Mouse (Mus musculus) ES-E14 (cell line): ENCODE measurements around the gene Amdhd2. TPM values are rescaled to one million over a fixed set of nuclear protein-coding genes. Genes with fewer than 3 reads are reported as not detected.
A peak's percentile ranks its signal among the peaks of the same experiment; 100 is the strongest.

ENCODE experiments used
- DNase-seq: peaks from one replicate; pipeline ENCODE4 v3.0.0-alpha.2; 2013; ENCODE audit warnings: low read depth, low spot score
- H3K27ac ChIP-seq: 2 replicates; pipeline ENCODE4 v1.5.1; 2012; ENCODE audit warnings: low read depth, mild to moderate bottlenecking, low read length, moderate library complexity, mixed read lengths; ENCODE audit not compliant: poor library complexity, insufficient read depth, severe bottlenecking
- H3K36me3 ChIP-seq: 2 replicates; pipeline ENCODE4 v1.6.1; 2012; ENCODE audit warnings: mild to moderate bottlenecking, low read length, moderate library complexity, mixed read lengths; ENCODE audit not compliant: control insufficient read depth, poor library complexity, insufficient read depth, severe bottlenecking
- H3K4me1 ChIP-seq, 2 experiments: fragments of 150-350 bp in 1 of 2; sonication (generic) in 1 of 2; 2 replicates each; pipeline ENCODE4 v1.6.1; 2012; ENCODE audit warnings: low read length in 2 of 2, mild to moderate bottlenecking in 1 of 2, mixed read lengths in 1 of 2; ENCODE audit not compliant: control insufficient read depth in 2 of 2, insufficient read depth in 2 of 2, poor library complexity in 1 of 2
- H3K4me3 ChIP-seq, 2 experiments: fragments of 150-350 bp in 1 of 2; sonication (generic) in 1 of 2; 2 replicates each; pipeline ENCODE4 v1.5.1; 2012; ENCODE audit warnings: low read length in 2 of 2, low read depth in 1 of 2, mild to moderate bottlenecking in 1 of 2, mixed read lengths in 1 of 2; ENCODE audit not compliant: insufficient read depth in 1 of 2, poor library complexity in 1 of 2, severe bottlenecking in 1 of 2
- H3K9ac ChIP-seq: 2 replicates; pipeline ENCODE4 v1.6.1; 2012; ENCODE audit warnings: low read depth, mild to moderate bottlenecking, low read length, mixed read lengths; ENCODE audit not compliant: poor library complexity, insufficient read depth, severe bottlenecking
- H3K9me3 ChIP-seq: fragments of 150-350 bp; sonication (generic); 2 replicates; pipeline ENCODE4 v1.6.1; 2012; ENCODE audit warnings: low read depth, mild to moderate bottlenecking, low read length; ENCODE audit not compliant: control insufficient read depth, insufficient read depth
- CHD2 ChIP-seq: IDR thresholded peaks from 2 replicates; pipeline ENCODE4 v1.6.1; 2014; ENCODE audit warnings: mild to moderate bottlenecking, low read depth, low read length, inconsistent platforms
- HCFC1 ChIP-seq: IDR thresholded peaks from 2 replicates; pipeline ENCODE4 v1.6.1; 2012; ENCODE audit warnings: low read length, inconsistent platforms, borderline replicate concordance; ENCODE audit not compliant: insufficient read depth
- MAFK ChIP-seq: IDR thresholded peaks from 2 replicates; pipeline ENCODE4 v1.6.1; 2014; ENCODE audit warnings: mild to moderate bottlenecking, low read depth, low read length, inconsistent platforms; ENCODE audit not compliant: insufficient read depth
- ZC3H11A ChIP-seq: IDR thresholded peaks from 2 replicates; pipeline ENCODE4 v1.6.1; 2012; ENCODE audit warnings: low read depth, mild to moderate bottlenecking, inconsistent platforms, low read length, borderline replicate concordance
- ZNF384 ChIP-seq: IDR thresholded peaks from 2 replicates; pipeline ENCODE4 v1.6.1; 2012; ENCODE audit warnings: low read depth, low read length, inconsistent platforms
- in situ Hi-C, 2 experiments: fragments of 600-800 bp; cut with MboI; formaldehyde crosslinking; loops; one replicate each; pipeline ENCODE4 v1.15.1; 2025; ENCODE audit warnings: low sequenced_read_pairs in 2 of 2, inconsistent platforms in 1 of 2; ENCODE audit not compliant: unreplicated experiment in 2 of 2
- total RNA-seq: library from RNA; depleted of rRNA; stranded (reverse); fragments of 300-350 nt; gene quantifications from 2 replicates; pipeline ENCODE4 v1.2.3, GENCODE M21; 2012

Amdhd2 gene
- total RNA-seq, 1 experiment, result 28.5 TPM

GRCm38 (mm10) chr17:24151890-24152563 lies 11.5 kb downstream of the Amdhd2 start:
- H3K4me3 ChIP-seq, result peak overlapping the region; percentile 34 to 57; a peak in 3 of 4 replicates
- peak; percentile 86 for DNase-seq
- no peaks in the 10 kb centered on the region for H3K9me3 ChIP-seq
- in situ Hi-C loops, result no loop called here
- TF ChIP-seq CHD2 (no peak), ZNF384 (no peak), HCFC1 (no peak), MAFK (peak; percentile 74), ZC3H11A (peak; percentile 47; the same call in 1 of the 2 replicates)
- H3K9ac ChIP-seq, result peak overlapping the region; percentile 13; the same call in 1 of the 2 replicates
- peak overlapping the region; percentile 41 for H3K27ac ChIP-seq
- peaks cover 11% of the 10 kb centered on the region; the same call in 1 of the 2 replicates for H3K36me3 ChIP-seq
- H3K4me1 ChIP-seq, result peaks cover 2 to 8% of the 10 kb centered on the region in 2 experiments; a peak in 2 of 4 replicates

- peak overlapping the region; percentile 34 to 57; a peak in 3 of 4 replicates for H3K4me3 ChIP-seq
- H3K36me3 ChIP-seq, result peaks cover 9% of the 10 kb centered on the region; the same call in 1 of the 2 replicates
- in situ Hi-C loops, result no loop called here
- peak overlapping the region; percentile 41; the same call in 1 of the 2 replicates for H3K27ac ChIP-seq
- H3K9me3 ChIP-seq, result no peaks in the 10 kb centered on the region
- peaks cover 2 to 8% of the 10 kb centered on the region in 2 experiments; a peak in 2 of 4 replicates for H3K4me1 ChIP-seq
- TF ChIP-seq ZC3H11A (no peak), ZNF384 (peak; percentile 82)
- H3K9ac ChIP-seq, result no peak overlapping the region
- DNase-seq, result no peak
Observed at GRCm38 (mm10) chr17:24151382-24151781, 12.2 kb downstream of the Amdhd2 start.

- in situ Hi-C loops, result no loop called here
- no peak for DNase-seq
- no peak for TF ChIP-seq MAFK
- TF ChIP-seq ZC3H11A, result no peak
- TF ChIP-seq ZNF384, result no peak
- no peak for TF ChIP-seq HCFC1
- TF ChIP-seq CHD2, result no peak
- Histone ChIP-seq H3K27ac (peak within 1 kb of the TSS; percentile 41), H3K4me1 (peaks cover 2 to 8% of the 10 kb centered on the region in 2 experiments; a peak in 2 of 4 replicates), H3K4me3 (peak within 1 kb of the TSS; percentile 34 to 57; a peak in 3 of 4 replicates), H3K36me3 (peaks cover 6% of the 10 kb centered on the region; the same call in 1 of the 2 replicates), H3K9me3 (no peaks in the 10 kb centered on the region), H3K9ac (no peak within 1 kb of the TSS)
Observed at GRCm38 (mm10) chr17:24150824-24151223, 12.7 kb downstream of the Amdhd2 start, which contains the start of gene Pdpk1. Gene Pdpk1, minus strand, starts transcription at chr17:24150924.

- H3K9me3 ChIP-seq, result no peaks in the 10 kb centered on the region
- no peak overlapping the region for H3K9ac ChIP-seq
- in situ Hi-C loops, result no loop called here
- H3K36me3 ChIP-seq, result peaks cover 1% of the 10 kb centered on the region; the same call in 1 of the 2 replicates
- no peak overlapping the region for H3K27ac ChIP-seq
- peaks cover 2 to 8% of the 10 kb centered on the region in 2 experiments; a peak in 2 of 4 replicates for H3K4me1 ChIP-seq
- DNase-seq, result no peak
- TF ChIP-seq HCFC1 (no peak), CHD2 (no peak), ZC3H11A (no peak), MAFK (no peak), ZNF384 (no peak)
- H3K4me3 ChIP-seq, result no peak overlapping the region
Observed at GRCm38 (mm10) chr17:24149421-24149820, 14.1 kb downstream of the Amdhd2 start.
